Mouse (Mus musculus) cerebral cortex, adult 2 months (tissue): ENCODE results near the gene Cntn3.

ENCODE experiments used
- WGBS: fragments of 180-500 bp; shearing (Covaris S2); methylation state at CpG from one replicate; pipeline ENCODE4 v1.1.7; 2018; 5-methylcytosine and 5-hydroxymethylcytosine counted together

The Cntn3 gene

GRCm38 (mm10) chr6:102573001-102573400 lies at the start of gene Cntn3:
Cntn3 (minus strand) TSS chr6:102573101.
- WGBS = 99% methylated on average over 5 of the region's 20 CpGs

GRCm38 (mm10) chr6:102600773-102601172 lies 27.9 kb upstream of the Cntn3 start:
- WGBS = 22% methylated on average over 2 of the region's 2 CpGs

- 19% methylated on average over 2 of the region's 2 CpGs for WGBS
Observed at GRCm38 (mm10) chr6:102597756-102598155, 24.9 kb upstream of the Cntn3 start.

GRCm38 (mm10) chr6:102590151-102590550 lies 17.2 kb upstream of the Cntn3 start:
- WGBS = 91% methylated on average over 4 of the region's 4 CpGs

GRCm38 (mm10) chr6:102589311-102589710 lies 16.4 kb upstream of the Cntn3 start:
- WGBS = 51% methylated on average over 4 of the region's 4 CpGs

- 75% methylated on average over 2 of the region's 2 CpGs for WGBS
Observed at GRCm38 (mm10) chr6:102583578-102583977, 10.7 kb upstream of the Cntn3 start.

- 56% methylated on average over 1 of the region's 1 CpGs for WGBS
Observed at GRCm38 (mm10) chr6:102567496-102567895, 5.4 kb downstream of the Cntn3 start.

GRCm38 (mm10) chr6:102565228-102565627 lies 7.7 kb downstream of the Cntn3 start:
- WGBS = 92% methylated on average over 1 of the region's 1 CpGs

GRCm38 (mm10) chr6:102564011-102564731 lies 8.7 kb downstream of the Cntn3 start:
- 2% methylated on average over 63 of the region's 63 CpGs for WGBS

- WGBS = 3% methylated on average over 7 of the region's 7 CpGs
Observed at GRCm38 (mm10) chr6:102563431-102563830, 9.5 kb downstream of the Cntn3 start.

GRCm38 (mm10) chr6:102557521-102557920 lies 15.4 kb downstream of the Cntn3 start:
- 51% methylated on average over 3 of the region's 3 CpGs for WGBS

GRCm38 (mm10) chr6:102556497-102556896 lies 16.4 kb downstream of the Cntn3 start:
- 34% methylated on average over 3 of the region's 3 CpGs for WGBS

- WGBS = 66% methylated on average over 4 of the region's 4 CpGs
Observed at GRCm38 (mm10) chr6:102555814-102556437, 17.0 kb downstream of the Cntn3 start.

GRCm38 (mm10) chr6:102555067-102555657 lies 17.7 kb downstream of the Cntn3 start:
- 57% methylated on average over 3 of the region's 3 CpGs for WGBS

GRCm38 (mm10) chr6:102541633-102542412 lies 31.1 kb downstream of the Cntn3 start:
- 51% methylated on average over 7 of the region's 7 CpGs for WGBS

GRCm38 (mm10) chr6:102535599-102535998 lies 37.3 kb downstream of the Cntn3 start:
- WGBS = 63% methylated on average over 4 of the region's 4 CpGs

- 52% methylated on average over 2 of the region's 2 CpGs for WGBS
Observed at GRCm38 (mm10) chr6:102523037-102523436, 49.9 kb downstream of the Cntn3 start.

- 80% methylated on average over 2 of the region's 2 CpGs for WGBS
Observed at GRCm38 (mm10) chr6:102520977-102521376, 51.9 kb downstream of the Cntn3 start.

- 28% methylated on average over 2 of the region's 2 CpGs for WGBS
Observed at GRCm38 (mm10) chr6:102515231-102515630, 57.7 kb downstream of the Cntn3 start.

- WGBS = 59% methylated on average over 1 of the region's 1 CpGs
Observed at GRCm38 (mm10) chr6:102512085-102512484, 60.8 kb downstream of the Cntn3 start.

- WGBS = 62% methylated on average over 8 of the region's 8 CpGs
Observed at GRCm38 (mm10) chr6:102478320-102479080, 94.4 kb downstream of the Cntn3 start.
